Comparison of ENCODE assay signal across 18 mouse cellular contexts in genomic region chr17:65929319-65929978, GRCm38 (mm10). TPM values are rescaled to one million over a fixed set of nuclear protein-coding genes. Genes with fewer than 3 reads are reported as not detected.
DNase-seq lines count a peak whose midpoint lies in the region; ATAC-seq and TF ChIP-seq lines count a peak whose summit lies in the region.
"Had no signal": no experiment of that assay in that cellular context is flagged by ENCODE, and none has a peak within 500 bp of the region (broad histone marks: within the 10 kb centered on the region; RNA-seq: fewer than 3 reads in every experiment).

No protein-coding gene starts in this region.

- H3K27me3 ChIP-seq in thymus, adult 2 months (ENCODE audit: control insufficient read depth, insufficient read depth, low read length): no peaks in the 10 kb centered on the region
- H3K27me3 ChIP-seq in embryonic facial prominence, embryonic 15.5 days: no peaks in the 10 kb centered on the region
- no peaks in the 10 kb centered on the region for H3K27me3 ChIP-seq in lung, postnatal 0 days (replicated peaks; ENCODE audit: insufficient read depth, low read length)
- no peaks in the 10 kb centered on the region for H3K27me3 ChIP-seq in midbrain, embryonic 16.5 days (ENCODE audit: control insufficient read depth, insufficient read depth, low read depth, low read length)
- H3K27me3 ChIP-seq: hindbrain, embryonic 15.5 days; lung, embryonic 15.5 days; midbrain, embryonic 12.5 days had no signal

- H3K27ac ChIP-seq in thymus, adult 2 months (ENCODE audit: control insufficient read depth, insufficient read depth, low read length): no peak overlapping the region
- H3K27ac ChIP-seq in embryonic facial prominence, embryonic 15.5 days (replicated peaks): peak overlapping the region; percentile 65
- H3K27ac ChIP-seq in lung, postnatal 0 days (ENCODE audit: low read length): peak overlapping the region; percentile 80
- H3K27ac ChIP-seq in midbrain, embryonic 16.5 days (ENCODE audit: low read length): no peak overlapping the region
- H3K27ac ChIP-seq: heart, adult 2 months; hindbrain, embryonic 15.5 days; lung, embryonic 15.5 days; midbrain, embryonic 12.5 days had no signal

- H3K4me2 ChIP-seq in embryonic facial prominence, embryonic 15.5 days (replicated peaks): no peak overlapping the region
- H3K4me2 ChIP-seq in lung, postnatal 0 days (replicated peaks; ENCODE audit: low read depth, low read length): no peak overlapping the region
- no peak overlapping the region for H3K4me2 ChIP-seq in midbrain, embryonic 16.5 days (ENCODE audit: low read length)
- H3K4me2 ChIP-seq: hindbrain, embryonic 15.5 days; lung, embryonic 15.5 days; midbrain, embryonic 12.5 days had no signal

- H3K9me3 ChIP-seq in embryonic facial prominence, embryonic 15.5 days (replicated peaks): no peaks in the 10 kb centered on the region
- no peaks in the 10 kb centered on the region for H3K9me3 ChIP-seq in lung, postnatal 0 days (ENCODE audit: low read length)
- H3K9me3 ChIP-seq in midbrain, embryonic 16.5 days (replicated peaks; ENCODE audit: control insufficient read depth, low read length, poor library complexity, severe bottlenecking): no peaks in the 10 kb centered on the region
- H3K9me3 ChIP-seq: hindbrain, embryonic 15.5 days; lung, embryonic 15.5 days had no signal

- H3K9ac ChIP-seq in embryonic facial prominence, embryonic 15.5 days: no peak overlapping the region
- no peak overlapping the region for H3K9ac ChIP-seq in lung, postnatal 0 days (replicated peaks; ENCODE audit: low read depth)
- no peak overlapping the region for H3K9ac ChIP-seq in midbrain, embryonic 16.5 days (ENCODE audit: low read depth, low read length)
- H3K9ac ChIP-seq: forebrain, postnatal 0 days; hindbrain, embryonic 15.5 days; lung, embryonic 15.5 days; midbrain, embryonic 12.5 days had no signal

- TF ChIP-seq POLR2A in thymus, adult 2 months (IDR thresholded peaks at IDR 0.05; ENCODE audit: control insufficient read depth, extremely low read depth, insufficient read depth, low read length, poor library complexity): no peak

- peaks cover 11% of the 10 kb centered on the region for H3K4me1 ChIP-seq in thymus, adult 2 months (replicated peaks; ENCODE audit: control insufficient read depth, insufficient read depth, low read length)
- peaks cover 21% of the 10 kb centered on the region for H3K4me1 ChIP-seq in embryonic facial prominence, embryonic 15.5 days
- H3K4me1 ChIP-seq in lung, postnatal 0 days (ENCODE audit: insufficient read depth, low read depth, low read length): peaks cover 10% of the 10 kb centered on the region
- H3K4me1 ChIP-seq in midbrain, embryonic 16.5 days (ENCODE audit: control insufficient read depth, insufficient read depth, low read length): peaks cover 2% of the 10 kb centered on the region; the same call in 1 of the 2 replicates

- peaks cover 12% of the 10 kb centered on the region for H3K36me3 ChIP-seq in thymus, adult 2 months (ENCODE audit: control insufficient read depth, insufficient read depth, low read length)
- peaks cover 59% of the 10 kb centered on the region for H3K36me3 ChIP-seq in embryonic facial prominence, embryonic 15.5 days
- peaks cover 8% of the 10 kb centered on the region; the same call in 1 of the 2 replicates for H3K36me3 ChIP-seq in lung, postnatal 0 days (ENCODE audit: insufficient read depth, low read length)
- H3K36me3 ChIP-seq in midbrain, embryonic 16.5 days (ENCODE audit: control insufficient read depth, insufficient read depth, low read length): peaks cover 35% of the 10 kb centered on the region

- 44% methylated on average over 22 of the region's 22 CpGs for WGBS in thymus, adult 2 months
- 76% methylated on average over 22 of the region's 22 CpGs for WGBS in embryonic facial prominence, embryonic 15.5 days
- WGBS in lung, postnatal 0 days: 66% methylated on average over 22 of the region's 22 CpGs
- 92% methylated on average over 22 of the region's 22 CpGs for WGBS in midbrain, embryonic 16.5 days

- no peak for ATAC-seq in embryonic facial prominence, embryonic 15.5 days (ENCODE audit: insufficient number of reproducible peaks, low FRiP score, low TSS enrichment, low read depth)
- peak; percentile 78 for ATAC-seq in lung, postnatal 0 days
- no peak for ATAC-seq in midbrain, embryonic 16.5 days
- ATAC-seq: forebrain, postnatal 0 days had no signal

- H3K4me3 ChIP-seq in thymus, adult 2 months (ENCODE audit: control insufficient read depth, insufficient read depth, low read length): no peak overlapping the region
- no peak overlapping the region for H3K4me3 ChIP-seq in embryonic facial prominence, embryonic 15.5 days (replicated peaks)
- no peak overlapping the region for H3K4me3 ChIP-seq in lung, postnatal 0 days (ENCODE audit: low read depth, low read length)
- no peak overlapping the region for H3K4me3 ChIP-seq in midbrain, embryonic 16.5 days (ENCODE audit: low read depth, low read length)
- H3K4me3 ChIP-seq: heart, adult 2 months; hindbrain, embryonic 15.5 days; lung, embryonic 15.5 days; midbrain, embryonic 12.5 days; myocyte had no signal

- DNase-seq in thymus, postnatal 0 days (ENCODE audit: low spot score): peak; percentile 64
- DNase-seq in thymus, adult 2 months: no peak
- DNase-seq in lung, postnatal 0 days (ENCODE audit: low spot score): peak; percentile 84
- DNase-seq in thymus, postnatal 4 days: peak; percentile 47
- no peak for DNase-seq in cerebellum, adult 9-11 months
- DNase-seq: adrenal gland, postnatal 14 days; cerebellum, postnatal 10 days; forebrain, postnatal 0 days; heart, adult 2 months; liver; retina, postnatal 1 day; spleen, adult 18-20 months had no signal

- TF ChIP-seq EP300 in lung, postnatal 0 days (IDR thresholded peaks at IDR 0.05): no peak

- TF ChIP-seq CTCF in thymus, adult 2 months (IDR thresholded peaks at IDR 0.05; ENCODE audit: borderline replicate concordance, control insufficient read depth, extremely low read depth, insufficient read depth, low read length, poor library complexity): no peak
- no peak; the same call in none of the 2 replicates for TF ChIP-seq CTCF in lung, postnatal 0 days (IDR thresholded peaks at IDR 0.05)

RNA-seq across cellular contexts. Expression of gene Twsg1, which starts 21.6 kb away (rescaled TPM):
- 66.4 and 68.7 TPM in 2 replicates for polyA plus RNA-seq in thymus, postnatal 0 days (2015; fragmentation: Nextera tagmentation; extraction: Ambion mirVana)
- 33.9 and 35.2 TPM in 2 replicates for polyA plus RNA-seq in thymus, adult 2 months (2012; rRNA removed)
- 152 and 154 TPM in 2 replicates for polyA plus RNA-seq in embryonic facial prominence, embryonic 15.5 days (2015; fragmentation: Nextera tagmentation; extraction: Ambion mirVana)
- polyA plus RNA-seq in lung, postnatal 0 days (2015; fragmentation: Nextera tagmentation; extraction: Ambion mirVana): 89.1 and 93.8 TPM in 2 replicates
- 47.1 and 54.0 TPM in 2 replicates for polyA plus RNA-seq in midbrain, embryonic 16.5 days (2015; fragmentation: Nextera tagmentation; extraction: Ambion mirVana)

RNA-seq across cellular contexts. Expression of gene Ralbp1, which starts 43.9 kb away (rescaled TPM):
- 94.9 and 105 TPM in 2 replicates for polyA plus RNA-seq in thymus, postnatal 0 days (2015; fragmentation: Nextera tagmentation; extraction: Ambion mirVana)
- polyA plus RNA-seq in thymus, adult 2 months (2012; rRNA removed): 47.6 and 48.7 TPM in 2 replicates
- 150 and 170 TPM in 2 replicates for polyA plus RNA-seq in embryonic facial prominence, embryonic 15.5 days (2015; fragmentation: Nextera tagmentation; extraction: Ambion mirVana)
- 151 and 155 TPM in 2 replicates for polyA plus RNA-seq in lung, postnatal 0 days (2015; fragmentation: Nextera tagmentation; extraction: Ambion mirVana)
- 50.2 and 51.6 TPM in 2 replicates for polyA plus RNA-seq in midbrain, embryonic 16.5 days (2015; fragmentation: Nextera tagmentation; extraction: Ambion mirVana)

Comparison
In these comparisons a context has a peak if more than half of its experiments do, and no peak if none do; other contexts are left out.
1. DNase-seq: peak in thymus, postnatal 0 days (single experiment), lung, postnatal 0 days (single experiment) and thymus, postnatal 4 days (single experiment); none in thymus, adult 2 months (single experiment) and cerebellum, adult 9-11 months (single experiment).
2. H3K27ac ChIP-seq: peak in embryonic facial prominence, embryonic 15.5 days (single experiment) and lung, postnatal 0 days (single experiment); none in thymus, adult 2 months (single experiment) and midbrain, embryonic 16.5 days (single experiment).